Mouse (Mus musculus): ENCODE data around the gene Gm3020.
"Not testable (repeated sequence)": the region's sequence is repeated elsewhere in the genome, so short reads cannot be mapped to it uniquely, and the experiment has no call there.

The Gm3020 gene

DNA sequence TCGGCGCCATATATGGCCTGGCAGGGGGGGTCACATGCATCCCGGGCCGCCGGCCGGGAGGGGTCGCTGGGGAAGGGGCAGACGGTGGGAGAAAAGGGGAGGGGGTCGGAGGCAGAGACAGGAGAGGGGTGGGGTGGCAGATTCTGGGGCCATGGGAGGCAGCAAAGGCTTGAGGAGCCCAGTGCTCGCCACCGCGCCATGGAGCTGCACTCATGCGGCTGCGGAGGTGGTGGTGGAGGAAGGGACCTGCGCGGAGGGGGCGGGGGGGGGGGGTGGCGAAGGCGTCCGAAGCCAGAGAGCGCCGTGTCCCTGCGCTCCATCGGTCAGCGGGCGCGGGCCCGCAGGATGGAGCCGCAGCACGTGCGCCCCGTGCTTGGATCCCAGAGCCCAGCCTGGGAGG, at the start of gene Gm3020:
Gm3020 (plus strand) TSS at position 301 of the 400 bp plus-strand sequence.
- not testable (repeated sequence) for DNase-seq (ENCODE audit: low spot score in 2 of 2)

DNA sequence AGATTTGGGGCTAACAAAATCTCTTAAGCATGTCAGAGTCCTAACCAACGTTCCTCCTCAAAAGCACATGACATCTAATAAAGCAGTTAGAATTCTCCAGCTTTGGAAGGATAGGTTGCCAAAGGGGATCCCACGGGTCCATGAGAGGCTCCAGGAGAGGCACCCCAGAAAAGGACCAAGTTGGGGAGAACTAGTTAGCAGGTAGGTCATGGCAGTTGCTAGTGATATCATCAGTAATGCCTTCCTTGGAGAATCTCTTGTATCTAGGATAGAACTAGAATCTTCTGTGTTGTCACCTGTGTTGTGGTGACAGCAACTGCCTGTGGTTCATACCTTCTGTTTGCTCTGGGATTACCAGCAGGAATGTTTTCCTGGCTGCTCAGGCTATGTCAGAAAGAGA, 17.6 kb upstream of the Gm3020 start, which contains the start of gene Gm3012:
Gm3012 (plus strand) TSS at position 301 of the 400 bp plus-strand sequence.
- DNase-seq (ENCODE audit: low spot score in 2 of 2) = not testable (repeated sequence)

DNA sequence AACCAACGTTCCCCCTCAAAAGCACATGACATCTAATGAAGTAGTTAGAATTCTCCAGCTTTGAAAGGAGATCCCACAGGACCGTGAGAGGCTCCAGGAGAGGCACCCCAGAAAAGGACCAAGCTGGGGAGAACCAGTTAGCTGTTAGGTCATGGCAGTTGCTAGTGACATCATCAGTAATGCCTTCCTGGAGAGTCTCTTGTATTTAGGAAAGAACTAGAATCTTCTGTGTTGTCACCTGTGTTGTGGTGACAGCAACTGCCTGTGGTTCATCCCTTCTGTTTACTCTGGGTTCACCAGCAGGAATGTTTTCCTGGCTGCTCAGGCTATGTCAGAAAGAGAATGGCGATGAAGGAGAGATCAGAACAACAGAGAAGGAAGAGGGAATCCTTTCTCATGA, 36.7 kb downstream of the Gm3020 start, which contains the start of gene Gm3043:
Gm3043 (plus strand) TSS at position 301 of the 400 bp plus-strand sequence.
- not testable (repeated sequence) for DNase-seq (ENCODE audit: low spot score in 2 of 2)

All from frontal cortex, postnatal 10 days (tissue).